ENCODE assay signal across 16 mouse cellular contexts in the genomic region with DNA sequence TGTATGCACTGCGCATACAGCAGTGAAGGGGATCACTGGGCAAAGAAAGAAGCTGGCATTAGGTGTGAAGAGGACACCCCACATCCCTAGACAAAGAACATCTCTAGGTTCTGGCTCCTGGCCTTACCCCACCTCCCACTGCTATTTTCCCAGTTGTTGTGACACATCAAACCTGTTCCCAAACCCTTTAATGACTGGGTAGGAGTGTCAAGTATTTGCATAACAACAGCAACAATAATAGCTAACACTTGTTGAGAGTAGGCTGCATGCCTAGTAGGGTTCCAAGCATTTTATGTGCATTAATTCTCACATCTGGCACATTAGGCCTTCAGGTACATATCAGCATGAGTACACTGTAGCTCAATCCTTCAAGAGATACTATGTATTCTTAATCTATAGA.
"Had no signal": no experiment of that assay in that cellular context is flagged by ENCODE, and none has a peak within 500 bp of the region (broad histone marks: within the 10 kb centered on the region; RNA-seq: fewer than 3 reads in every experiment).

No protein-coding gene starts in this region.

- H3K4me1 ChIP-seq: intestine, embryonic 15.5 days; kidney, embryonic 15.5 days; neural tube, embryonic 15.5 days had no signal

- H3K4me2 ChIP-seq: intestine, embryonic 15.5 days; kidney, embryonic 15.5 days; midbrain, embryonic 11.5 days; neural tube, embryonic 15.5 days had no signal

- H3K9me3 ChIP-seq: intestine, embryonic 15.5 days; kidney, embryonic 15.5 days; limb, embryonic 10.5 days; neural tube, embryonic 15.5 days had no signal

- H3K27me3 ChIP-seq: intestine, embryonic 15.5 days; kidney, embryonic 15.5 days; megakaryocyte, embryonic 14.5 days; neural tube, embryonic 15.5 days had no signal

- DNase-seq: kidney, adult 18-20 months; kidney, postnatal 25 days; lung, adult 2 months; lung, postnatal 10 days; right cerebral cortex, adult 18-20 months; right cerebral cortex, postnatal 25 days; thymus, adult 2 months; thymus, postnatal 25 days had no signal

- H3K4me3 ChIP-seq: intestine, embryonic 15.5 days; kidney, embryonic 15.5 days; left cerebral cortex, adult 2 months; limb, embryonic 10.5 days; neural tube, embryonic 15.5 days had no signal

- ATAC-seq: intestine, embryonic 15.5 days; midbrain, embryonic 16.5 days had no signal

- H3K27ac ChIP-seq: intestine, embryonic 15.5 days; kidney, embryonic 15.5 days; left cerebral cortex, adult 2 months; limb, embryonic 10.5 days; neural tube, embryonic 15.5 days had no signal

- H3K36me3 ChIP-seq: intestine, embryonic 15.5 days; kidney, embryonic 15.5 days; limb, embryonic 10.5 days; neural tube, embryonic 15.5 days had no signal

- H3K9ac ChIP-seq: intestine, embryonic 15.5 days; kidney, embryonic 15.5 days; neural tube, embryonic 15.5 days had no signal
